Mouse (Mus musculus) heart, adult 2 months (tissue): ENCODE data around the gene Gm20425.

Experiments used
- CTCF ChIP-seq: fragments of 200-600 bp; IDR thresholded peaks from 2 replicates; pipeline ENCODE4 v1.8.1; 2022; ENCODE audit warnings: antibody characterized with exemption, mild to moderate bottlenecking, moderate library complexity
- EP300 ChIP-seq: fragments of 200-500 bp; IDR thresholded peaks from 2 replicates; pipeline ENCODE4 v1.6.1; 2011; ENCODE audit warnings: low read depth, low read length, control low read depth; ENCODE audit not compliant: insufficient read depth
- POLR2A ChIP-seq: fragments of 200-500 bp; IDR thresholded peaks from 2 replicates; pipeline ENCODE4 v1.6.1; 2011; ENCODE audit warnings: mild to moderate bottlenecking, low read depth, low read length, control low read depth; ENCODE audit not compliant: insufficient read depth

GRCm38 (mm10) chr9:103175692-103176091 lies 54.4 kb downstream of the Gm20425 start:
- TF ChIP-seq EP300 (no peak), POLR2A (no peak), CTCF (no peak)
